Mouse (Mus musculus) layer of hippocampus, adult 2 months (tissue): ENCODE measurements at regions not wholly inside any gene's neighbourhood (a gene's known extent, or its start where the extent isn't known, plus 50 kb on each side); places are given as distances from the start of the nearest gene placed in this dataset.
A peak's percentile ranks its signal among the peaks of the same experiment; 100 is the strongest.

Experiments used
- DNase-seq, 2 experiments: peaks; one replicate each; pipeline ENCODE4 v3.0.0; 2022; ENCODE audit warnings: low spot score in 2 of 2
- H3K27ac ChIP-seq: fragments of 200-600 bp; 2 replicates; pipeline ENCODE4 v1.8.1; 2022
- H3K4me3 ChIP-seq: fragments of 200-600 bp; 2 replicates; pipeline ENCODE4 v1.8.1; 2022; ENCODE audit warnings: mild to moderate bottlenecking
- CTCF ChIP-seq: fragments of 200-600 bp; conservative IDR thresholded peaks from 2 replicates; pipeline ENCODE4 v1.8.1; 2022; ENCODE audit warnings: antibody characterized with exemption, mild to moderate bottlenecking, moderate library complexity

DNA sequence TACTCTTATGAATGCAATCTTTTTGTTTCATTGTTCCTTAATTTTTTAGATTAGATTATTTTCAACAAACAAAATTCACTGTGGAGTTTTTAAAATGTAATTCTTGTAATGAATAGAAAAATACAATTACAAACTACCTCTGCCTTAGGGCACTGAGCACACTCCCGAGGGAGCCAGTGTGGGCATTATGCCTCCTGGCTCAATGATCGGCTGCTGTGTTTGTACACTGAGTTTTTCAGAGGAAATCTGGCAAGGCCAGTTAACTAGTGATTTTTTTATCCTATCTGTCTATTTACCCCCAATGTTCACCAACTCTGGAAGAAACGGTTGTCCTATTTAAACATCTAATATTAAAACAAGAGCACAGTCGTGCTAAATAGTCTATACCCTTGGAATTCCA, 69.9 kb upstream of the Syndig1 start:
- DNase-seq, result no peak
- Histone ChIP-seq H3K27ac (no peak overlapping the region), H3K4me3 (no peak overlapping the region)
- no peak for TF ChIP-seq CTCF

- TF ChIP-seq CTCF, result no peak
- no peak for DNase-seq
- Histone ChIP-seq H3K4me3 (no peak overlapping the region), H3K27ac (no peak overlapping the region)
Observed at GRCm38 (mm10) chr2:149763864-149764263, 65.1 kb upstream of the Syndig1 start.

GRCm38 (mm10) chr2:149768027-149768426, 61.0 kb upstream of the Syndig1 start:
- TF ChIP-seq CTCF, result no peak
- Histone ChIP-seq H3K27ac (no peak overlapping the region), H3K4me3 (no peak overlapping the region)
- no peak for DNase-seq

DNA sequence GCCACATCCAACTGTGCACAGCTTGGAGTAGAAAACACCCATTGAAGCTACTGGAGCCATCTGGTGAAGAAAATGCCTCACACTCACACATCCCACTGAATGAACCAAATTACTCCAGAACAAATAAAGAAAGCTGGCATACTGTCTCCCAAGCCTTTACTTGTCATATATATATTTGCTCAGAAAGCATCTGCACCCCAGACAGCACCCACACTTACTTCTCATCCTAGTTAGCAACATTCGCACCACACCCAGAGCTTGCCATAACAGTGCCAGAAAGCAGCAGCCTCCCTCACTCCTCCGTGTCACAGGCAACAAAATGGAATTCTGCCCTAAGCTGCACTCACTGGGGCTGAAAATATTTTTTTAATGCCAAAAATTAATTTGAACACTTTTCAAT, 60.5 kb upstream of the Syndig1 start:
- Histone ChIP-seq H3K4me3 (no peak overlapping the region), H3K27ac (no peak overlapping the region)
- peak; percentile 59 to 87 for DNase-seq
- no peak for TF ChIP-seq CTCF

DNA sequence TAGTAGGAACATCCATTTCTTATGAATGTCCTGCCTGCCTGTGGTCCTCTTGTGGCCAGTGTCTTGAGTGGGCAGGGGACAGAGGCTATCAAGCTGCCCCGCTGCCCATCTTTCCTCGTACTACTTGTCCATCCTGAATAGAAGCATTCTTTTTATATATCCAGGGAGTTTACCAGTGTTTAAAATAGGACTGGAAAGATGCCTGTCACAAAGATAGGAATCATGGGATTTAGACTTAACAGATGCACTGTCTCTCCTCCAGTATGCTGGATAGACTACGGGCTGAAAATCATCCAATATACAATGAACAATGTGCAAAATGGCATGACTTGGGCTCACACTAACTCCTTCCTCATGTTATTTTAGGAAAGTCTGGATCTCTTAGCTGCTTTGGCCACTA, 51.7 kb upstream of the Syndig1 start:
- DNase-seq, result no peak
- TF ChIP-seq CTCF, result no peak
- no peak overlapping the region for H3K4me3 ChIP-seq

More for the DNA sequence above, 51.7 kb upstream of the Syndig1 start:
- no peak overlapping the region for H3K27ac ChIP-seq
